Comparison of ENCODE assay signal across 20 mouse cellular contexts in genomic region chr9:71566763-71567162, GRCm38 (mm10). TPM values are rescaled to one million over a fixed set of nuclear protein-coding genes. Genes with fewer than 3 reads are reported as not detected.
DNase-seq lines count a peak whose midpoint lies in the region; ATAC-seq lines count a peak whose summit lies in the region.
"Had no signal": no experiment of that assay in that cellular context is flagged by ENCODE, and none has a peak within 500 bp of the region (broad histone marks: within the 10 kb centered on the region; RNA-seq: fewer than 3 reads in every experiment).

No protein-coding gene starts in this region.

- no peak overlapping the region for H3K4me2 ChIP-seq in liver, embryonic 11.5 days
- H3K4me2 ChIP-seq: hindbrain, embryonic 13.5 days; limb, embryonic 12.5 days; lung, embryonic 15.5 days; midbrain, embryonic 13.5 days; neural tube, embryonic 12.5 days had no signal

- H3K4me1 ChIP-seq in liver, embryonic 11.5 days (replicated peaks; ENCODE audit: control insufficient read depth, insufficient read depth, low read length): no peaks in the 10 kb centered on the region
- H3K4me1 ChIP-seq: midbrain, embryonic 13.5 days; neural tube, embryonic 12.5 days had no signal

- no peaks in the 10 kb centered on the region for H3K36me3 ChIP-seq in liver, embryonic 11.5 days (ENCODE audit: control insufficient read depth, insufficient read depth, low read length)
- H3K36me3 ChIP-seq: G1E; hindbrain, embryonic 13.5 days; limb, embryonic 12.5 days; lung, embryonic 15.5 days; midbrain, embryonic 13.5 days; neural tube, embryonic 12.5 days had no signal

- no peak for ATAC-seq in liver, embryonic 11.5 days (replicated peaks; ENCODE audit: low FRiP score)
- ATAC-seq: forebrain, embryonic 16.5 days; intestine, postnatal 0 days; midbrain, embryonic 13.5 days had no signal

- H3K9ac ChIP-seq in liver, embryonic 11.5 days (ENCODE audit: low read depth, low read length): no peak overlapping the region
- H3K9ac ChIP-seq: hindbrain, embryonic 13.5 days; limb, embryonic 12.5 days; lung, embryonic 15.5 days; midbrain, embryonic 13.5 days; neural tube, embryonic 12.5 days had no signal

- DNase-seq in gastrocnemius, postnatal 25 days: peak; percentile 32
- no peak for DNase-seq in gastrocnemius, postnatal 14 days
- peak; percentile 33 for DNase-seq in thymus, postnatal 4 days
- no peak for DNase-seq in thymus, postnatal 10 days (ENCODE audit: low spot score in 2 of 2)
- peak; percentile 57 for DNase-seq in heart, postnatal 25 days (ENCODE audit: low spot score)
- DNase-seq in lung, postnatal 4 days: peak; percentile 27 to 54
- no peak for DNase-seq in cerebellum, adult 9-10 months
- DNase-seq in liver, embryonic 11.5 days (ENCODE audit: low spot score): no peak
- DNase-seq: B cell, adult 2 months; cerebellum, adult 11 months; gastrocnemius, postnatal 10 days; kidney, postnatal 4 days had no signal

- H3K27ac ChIP-seq in liver, embryonic 11.5 days (ENCODE audit: low read depth, low read length): no peak overlapping the region
- H3K27ac ChIP-seq: hindbrain, embryonic 13.5 days; limb, embryonic 12.5 days; lung, embryonic 15.5 days; midbrain, embryonic 13.5 days; neural tube, embryonic 12.5 days had no signal

- H3K27me3 ChIP-seq in liver, embryonic 11.5 days (replicated peaks; ENCODE audit: control insufficient read depth, insufficient read depth, low read length): no peaks in the 10 kb centered on the region
- H3K27me3 ChIP-seq: hindbrain, embryonic 13.5 days; lung, embryonic 15.5 days; midbrain, embryonic 13.5 days; neural tube, embryonic 12.5 days had no signal

- H3K4me3 ChIP-seq in liver, embryonic 11.5 days (ENCODE audit: low read depth, low read length): no peak overlapping the region
- H3K4me3 ChIP-seq: hindbrain, embryonic 13.5 days; limb, embryonic 12.5 days; lung, embryonic 15.5 days; midbrain, embryonic 13.5 days; neural tube, embryonic 12.5 days had no signal

- H3K9me3 ChIP-seq in liver, embryonic 11.5 days (ENCODE audit: control insufficient read depth, low read length): no peaks in the 10 kb centered on the region
- H3K9me3 ChIP-seq: G1E; hindbrain, embryonic 13.5 days; limb, embryonic 12.5 days; lung, embryonic 15.5 days; midbrain, embryonic 13.5 days; neural tube, embryonic 12.5 days had no signal

- intact Hi-C loops in gastrocnemius, postnatal 14 days (cut with DNase I; ENCODE audit: low total_unique reads): no loop called here
- intact Hi-C loops in heart, postnatal 25 days (cut with DNase I): no loop called here

- WGBS in liver, embryonic 11.5 days: 26% methylated on average over 4 of the region's 4 CpGs

RNA-seq across cellular contexts. Expression of gene Myzap, which starts 25.4 kb away (rescaled TPM):
- total RNA-seq in gastrocnemius, postnatal 25 days (2021): 1 to 10 TPM; 4.8 to 5.9 TPM
- total RNA-seq in gastrocnemius, postnatal 14 days (2021): 1 to 10 TPM; 6.7 to 8.8 TPM
- total RNA-seq in heart, postnatal 25 days (2021): 100 to 1,000 TPM; 381 to 383 TPM
- polyA plus RNA-seq in liver, embryonic 11.5 days (2014; fragmentation: Nextera tagmentation; extraction: Ambion mirVana): 9.1 and 9.8 TPM in 2 replicates
- polyA plus RNA-seq: G1E had no signal

Comparison
In these comparisons a context has a peak if more than half of its experiments do, and no peak if none do; other contexts are left out.
1. DNase-seq: peak in gastrocnemius, postnatal 25 days (single experiment), thymus, postnatal 4 days (single experiment), heart, postnatal 25 days (single experiment) and lung, postnatal 4 days (2 of 2); none in gastrocnemius, postnatal 14 days (single experiment), thymus, postnatal 10 days (0 of 2), cerebellum, adult 9-10 months (single experiment) and liver, embryonic 11.5 days (single experiment).
2. RNA of gene Myzap, which starts 25.4 kb away (total RNA-seq): 381 to 383 TPM in heart, postnatal 25 days; 6.7 to 8.8 TPM in gastrocnemius, postnatal 14 days and 4.8 to 5.9 TPM in gastrocnemius, postnatal 25 days; every median in the first group is over 10 times any median in the second.